Mouse (Mus musculus) liver, adult 2 months (tissue): ENCODE data around the gene Efs. TPM values are rescaled to one million over a fixed set of nuclear protein-coding genes. Genes with fewer than 3 reads are reported as not detected.

Source experiments
- DNase-seq: peaks from one replicate; pipeline ENCODE4 v3.0.0-alpha.2; 2011; ENCODE audit warnings: low read depth, low spot score; ENCODE audit errors: extremely low read depth
- H3K27ac ChIP-seq: fragments of 200-500 bp; replicated peaks from 2 replicates; pipeline ENCODE4 v1.5.1; 2012; ENCODE audit warnings: low read depth, mild to moderate bottlenecking, control low read depth, inconsistent platforms, low read length; ENCODE audit not compliant: insufficient read depth
- H3K27me3 ChIP-seq: fragments of 200-500 bp; 2 replicates; pipeline ENCODE4 v1.6.1; 2012; ENCODE audit warnings: mild to moderate bottlenecking, moderate library complexity, low read length, inconsistent platforms; ENCODE audit not compliant: control insufficient read depth, insufficient read depth
- H3K36me3 ChIP-seq: fragments of 200-500 bp; 2 replicates; pipeline ENCODE4 v1.6.1; 2012; ENCODE audit warnings: low read length, inconsistent platforms; ENCODE audit not compliant: control insufficient read depth, insufficient read depth
- H3K4me1 ChIP-seq: fragments of 200-500 bp; 2 replicates; pipeline ENCODE4 v1.6.1; 2011; ENCODE audit warnings: low read length; ENCODE audit not compliant: control insufficient read depth, insufficient read depth
- H3K4me3 ChIP-seq: fragments of 200-500 bp; 2 replicates; pipeline ENCODE4 v1.5.1; 2011; ENCODE audit warnings: low read depth, mild to moderate bottlenecking, control low read depth, low read length, moderate library complexity; ENCODE audit not compliant: insufficient read depth
- H3K79me2 ChIP-seq: fragments of 200-500 bp; 2 replicates; pipeline ENCODE4 v1.6.1; 2012; ENCODE audit warnings: inconsistent platforms, mild to moderate bottlenecking, low read length, moderate library complexity; ENCODE audit not compliant: control insufficient read depth, insufficient read depth
- H3K9ac ChIP-seq: fragments of 200-500 bp; 2 replicates; pipeline ENCODE4 v1.6.1; 2012; ENCODE audit warnings: low read depth, mild to moderate bottlenecking, control low read depth, inconsistent platforms, low read length
- CTCF ChIP-seq: fragments of 200-500 bp; IDR thresholded peaks from 2 replicates; pipeline ENCODE4 v1.5.1; 2011; ENCODE audit warnings: low read depth, low read length, control low read depth
- POLR2A ChIP-seq: fragments of 200-500 bp; IDR thresholded peaks from 2 replicates; pipeline ENCODE4 v1.6.1; 2011; ENCODE audit warnings: low read length, control low read depth; ENCODE audit not compliant: insufficient read depth; ENCODE audit errors: extremely low read depth
- WGBS: fragments of 180-500 bp; shearing (Covaris S2); methylation state at CpG from one replicate; pipeline ENCODE4 v1.1.7; 2018; 5-methylcytosine and 5-hydroxymethylcytosine counted together
- polyA plus RNA-seq: library from polyadenylated mRNA; depleted of rRNA; stranded (reverse); fragments of >200 nt; gene quantifications from 2 replicates; pipeline ENCODE4 v1.2.3, GENCODE M21; 2012
- total RNA-seq: library from RNA; depleted of rRNA; stranded (reverse); fragments of >200 nt; gene quantifications from 2 replicates; pipeline ENCODE4 v1.2.3, GENCODE M21; 2014

Gene Efs
- total and polyA plus RNA-seq, 2 experiments = under 0.01 to 0.13 TPM

- peak; percentile 100 for DNase-seq
- peaks cover 7% of the 10 kb centered on the region for H3K4me1 ChIP-seq
- WGBS = under 1% methylated on average over 38 of the region's 38 CpGs
- no peak overlapping the region for H3K27ac ChIP-seq
- no peaks in the 10 kb centered on the region; the same call in 1 of the 2 replicates for H3K79me2 ChIP-seq
- H3K36me3 ChIP-seq = peaks cover 27% of the 10 kb centered on the region
- H3K9ac ChIP-seq = peak overlapping the region; percentile 96
- TF ChIP-seq CTCF (no peak), POLR2A (peak; percentile 23; the same call in 1 of the 2 replicates)
- H3K27me3 ChIP-seq = no peaks in the 10 kb centered on the region
- H3K4me3 ChIP-seq = peak overlapping the region; percentile 90
Observed at GRCm38 (mm10) chr14:54893651-54894181, 32.2 kb downstream of the Efs start.

- Histone ChIP-seq H3K79me2 (no peaks in the 10 kb centered on the region; the same call in 1 of the 2 replicates), H3K4me3 (no peak within 1 kb of the TSS; the same call in 1 of the 2 replicates), H3K9ac (no peak within 1 kb of the TSS), H3K4me1 (peaks cover 7% of the 10 kb centered on the region), H3K27ac (peak within 1 kb of the TSS; percentile 30; the same call in 1 of the 2 replicates), H3K36me3 (peaks cover 19% of the 10 kb centered on the region), H3K27me3 (no peaks in the 10 kb centered on the region)
- WGBS = 91% methylated on average over 3 of the region's 3 CpGs
- TF ChIP-seq POLR2A (no peak), CTCF (no peak)
- DNase-seq = no peak
Observed at GRCm38 (mm10) chr14:54892200-54892599, 33.7 kb downstream of the Efs start, which contains the start of gene Pabpn1. Pabpn1 (plus strand) TSS chr14:54892500.

GRCm38 (mm10) chr14:54885309-54885708, 40.6 kb downstream of the Efs start:
- Histone ChIP-seq H3K79me2 (no peaks in the 10 kb centered on the region; the same call in 1 of the 2 replicates), H3K27ac (no peak overlapping the region), H3K27me3 (no peaks in the 10 kb centered on the region), H3K4me3 (no peak overlapping the region), H3K4me1 (peaks cover 9% of the 10 kb centered on the region; the same call in 1 of the 2 replicates), H3K36me3 (no peaks in the 10 kb centered on the region), H3K9ac (no peak overlapping the region)
- TF ChIP-seq POLR2A (no peak), CTCF (no peak)
- WGBS = 96% methylated on average over 11 of the region's 11 CpGs
- DNase-seq = no peak

GRCm38 (mm10) chr14:54884022-54884712, 41.8 kb downstream of the Efs start:
- no peak for DNase-seq
- TF ChIP-seq POLR2A (no peak), CTCF (no peak)
- Histone ChIP-seq H3K27ac (peak overlapping the region; percentile 49; the same call in 1 of the 2 replicates), H3K9ac (peak overlapping the region; percentile 61), H3K4me1 (peaks cover 9% of the 10 kb centered on the region; the same call in 1 of the 2 replicates), H3K4me3 (peak overlapping the region; percentile 82), H3K36me3 (no peaks in the 10 kb centered on the region), H3K27me3 (no peaks in the 10 kb centered on the region), H3K79me2 (no peaks in the 10 kb centered on the region; the same call in 1 of the 2 replicates)
- WGBS = 63% methylated on average over 21 of the region's 21 CpGs

- Histone ChIP-seq H3K79me2 (no peaks in the 10 kb centered on the region; the same call in 1 of the 2 replicates), H3K27me3 (no peaks in the 10 kb centered on the region), H3K27ac (peak within 1 kb of the TSS; percentile 75), H3K4me3 (peak within 1 kb of the TSS; percentile 82), H3K36me3 (no peaks in the 10 kb centered on the region), H3K9ac (peak within 1 kb of the TSS; percentile 79), H3K4me1 (peaks cover 9% of the 10 kb centered on the region; the same call in 1 of the 2 replicates)
- peak; percentile 79 for DNase-seq
- TF ChIP-seq POLR2A (peak; percentile 88), CTCF (no peak)
- under 1% methylated on average over 27 of the region's 27 CpGs for WGBS
Observed at GRCm38 (mm10) chr14:54883154-54884021, 42.5 kb downstream of the Efs start, which contains the start of the genes Bcl2l2 and Gm20521. Bcl2l2 (plus strand) TSS chr14:54883377. Gm20521 (plus strand) TSS chr14:54883441.
